Mouse (Mus musculus): Measurements from ENCODE around the gene Acad9.
"Not testable (repeated sequence)": the region's sequence is repeated elsewhere in the genome, so short reads cannot be mapped to it uniquely, and the experiment has no call there.

The Acad9 gene

GRCm38 (mm10) chr3:36087591-36087990 lies 21.8 kb downstream of the Acad9 start:
- DNase-seq (ENCODE audit: low spot score), result no peak

- DNase-seq (ENCODE audit: low spot score), result no peak
Measured at GRCm38 (mm10) chr3:36095371-36095770, 29.6 kb downstream of the Acad9 start.

- DNase-seq (ENCODE audit: low spot score), result no peak
Measured at GRCm38 (mm10) chr3:36116076-36116475, 50.3 kb downstream of the Acad9 start.

- DNase-seq (ENCODE audit: low spot score), result no peak
Measured at GRCm38 (mm10) chr3:36119684-36120548, 54.1 kb downstream of the Acad9 start.

GRCm38 (mm10) chr3:36126176-36126575 lies 60.4 kb downstream of the Acad9 start:
- not testable (repeated sequence) for DNase-seq (ENCODE audit: low spot score)

GRCm38 (mm10) chr3:36136152-36136551 lies 70.4 kb downstream of the Acad9 start:
- no peak for DNase-seq (ENCODE audit: low spot score)

- DNase-seq (ENCODE audit: low spot score), result no peak
Measured at GRCm38 (mm10) chr3:36137560-36137959, 71.8 kb downstream of the Acad9 start.

- DNase-seq (ENCODE audit: low spot score), result no peak
Measured at GRCm38 (mm10) chr3:36138171-36138660, 72.4 kb downstream of the Acad9 start.

GRCm38 (mm10) chr3:36138996-36139395 lies 73.2 kb downstream of the Acad9 start:
- DNase-seq (ENCODE audit: low spot score), result no peak

Data from urinary bladder, postnatal 25 days (tissue).